Mouse (Mus musculus) macrophage (primary cell): ENCODE measurements around the gene Nod2. TPM values are rescaled to one million over a fixed set of nuclear protein-coding genes. Genes with fewer than 3 reads are reported as not detected.

ENCODE experiments used
- H3K27ac ChIP-seq: fragments of 350-480 bp; formaldehyde crosslinking; 2 replicates; pipeline ENCODE4 v1.9.0; 2021
- H3K36me3 ChIP-seq: fragments of 350-480 bp; formaldehyde crosslinking; 2 replicates; pipeline ENCODE4 v1.9.0; 2021; ENCODE audit errors: inconsistent target
- H3K4me3 ChIP-seq: fragments of 350-480 bp; formaldehyde crosslinking; 2 replicates; pipeline ENCODE4 v1.9.0; 2021; ENCODE audit errors: inconsistent target
- H3K79me2 ChIP-seq: fragments of 350-480 bp; formaldehyde crosslinking; 2 replicates; pipeline ENCODE4 v1.9.0; 2021; ENCODE audit errors: inconsistent target
- WGBS: methylation state at CpG from one replicate; pipeline ENCODE4 v1.1.7; 2026; ENCODE audit warnings: inconsistent platforms; ENCODE audit not compliant: missing documents; 5-methylcytosine and 5-hydroxymethylcytosine counted together
- polyA plus RNA-seq: library from polyadenylated mRNA; stranded (reverse); fragments of 250-400 nt; gene quantifications from 3 replicates; pipeline ENCODE4 v1.2.4, GENCODE M21; 2018; ENCODE audit warnings: inconsistent platforms

Nod2 gene
- polyA plus RNA-seq, 1 experiment from 2014 or later: 2.9 TPM

DNA sequence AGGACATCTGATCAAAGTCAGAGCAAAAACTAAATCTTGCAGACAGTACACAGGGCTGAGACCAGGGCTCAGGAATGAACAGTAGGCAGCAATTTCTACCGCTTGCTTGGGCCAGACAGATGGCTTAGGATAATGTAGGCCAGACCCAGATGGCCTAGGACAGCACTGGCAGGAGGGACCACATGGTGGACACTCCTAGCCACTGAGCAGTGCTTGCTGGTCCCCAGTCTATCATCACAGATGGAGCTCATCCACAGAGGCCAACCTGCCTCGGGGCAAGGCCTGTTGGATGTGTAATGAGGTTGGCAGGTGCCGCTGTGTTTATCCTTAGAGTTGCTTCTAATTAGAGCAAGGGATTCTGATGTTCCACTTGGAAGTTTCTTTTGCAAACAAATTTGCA is 23.8 kb upstream of the Nod2 start:
- Histone ChIP-seq H3K27ac (no peak overlapping the region), H3K36me3 (peaks cover 26% of the 10 kb centered on the region), H3K79me2 (peaks cover 8% of the 10 kb centered on the region; the same call in 1 of the 2 replicates), H3K4me3 (no peak overlapping the region)
- 88% methylated on average over 3 of the region's 3 CpGs for WGBS

DNA sequence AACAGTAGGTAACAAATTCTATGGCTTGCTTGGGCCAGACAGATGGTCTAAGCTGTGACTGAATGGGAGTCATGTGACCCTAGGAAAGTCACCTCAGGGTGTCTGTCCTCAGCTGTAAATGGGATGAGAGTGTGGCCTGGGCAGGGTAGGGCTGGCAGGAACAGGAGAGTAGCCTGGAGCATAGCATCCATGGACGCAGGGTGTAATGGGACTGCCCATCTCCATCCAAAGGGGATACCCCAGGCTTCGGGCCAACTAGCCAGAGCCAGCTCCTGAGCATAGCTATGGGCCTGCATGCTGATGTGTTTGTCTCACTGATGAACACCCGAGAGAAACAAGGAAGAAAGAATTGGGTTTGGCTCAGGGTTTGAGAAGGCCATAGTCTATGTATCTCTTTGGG is 22.8 kb upstream of the Nod2 start:
- 94% methylated on average over 3 of the region's 3 CpGs for WGBS

DNA sequence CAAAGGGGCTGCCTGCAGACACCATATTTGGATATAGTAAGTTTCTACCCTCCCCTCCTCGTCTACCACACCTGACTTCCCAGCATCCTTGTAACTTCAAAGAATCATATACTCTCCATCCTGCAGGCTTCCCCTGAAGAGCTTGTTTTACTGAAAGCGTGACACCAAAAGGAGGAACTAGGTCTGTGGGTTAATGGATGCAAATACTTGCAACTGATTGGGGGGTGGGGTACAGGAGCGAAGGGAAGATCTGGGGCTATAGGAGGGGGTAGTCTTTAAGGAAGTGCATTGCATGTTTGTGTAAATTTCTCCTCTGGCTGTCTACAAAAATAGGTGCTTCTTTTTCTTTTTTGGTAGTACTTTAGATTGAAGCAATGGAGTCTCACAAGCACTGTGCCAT is 20.7 kb upstream of the Nod2 start:
- WGBS: 36% methylated on average over 3 of the region's 3 CpGs
- Histone ChIP-seq H3K36me3 (peaks cover 51% of the 10 kb centered on the region), H3K79me2 (peaks cover 38% of the 10 kb centered on the region), H3K27ac (no peak overlapping the region), H3K4me3 (no peak overlapping the region)

More for the DNA sequence above, 22.8 kb upstream of the Nod2 start:
- Histone ChIP-seq H3K4me3 (no peak overlapping the region), H3K27ac (no peak overlapping the region), H3K79me2 (peaks cover 17% of the 10 kb centered on the region; the same call in 1 of the 2 replicates), H3K36me3 (peaks cover 35% of the 10 kb centered on the region)

DNA sequence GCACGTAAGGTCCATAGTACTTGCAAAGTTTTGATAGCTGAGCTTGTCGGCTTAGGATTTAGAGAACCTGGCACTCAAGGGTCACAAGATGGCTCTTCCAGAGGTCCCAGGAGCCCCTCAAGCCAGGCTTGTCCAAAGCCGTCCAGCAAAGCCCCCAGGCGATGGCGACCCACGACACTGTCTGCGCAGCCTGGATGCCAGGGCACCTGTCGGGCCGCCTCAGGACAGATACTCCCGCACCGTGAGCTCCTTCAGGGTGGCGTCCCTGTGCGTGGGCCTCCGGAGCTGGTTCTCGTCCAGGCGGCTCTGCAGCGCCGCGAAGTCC is 20.2 kb upstream of the Nod2 start:
- Histone ChIP-seq H3K79me2 (peaks cover 43% of the 10 kb centered on the region), H3K4me3 (no peak overlapping the region), H3K27ac (no peak overlapping the region), H3K36me3 (peaks cover 56% of the 10 kb centered on the region)
- 95% methylated on average over 19 of the region's 19 CpGs for WGBS

DNA sequence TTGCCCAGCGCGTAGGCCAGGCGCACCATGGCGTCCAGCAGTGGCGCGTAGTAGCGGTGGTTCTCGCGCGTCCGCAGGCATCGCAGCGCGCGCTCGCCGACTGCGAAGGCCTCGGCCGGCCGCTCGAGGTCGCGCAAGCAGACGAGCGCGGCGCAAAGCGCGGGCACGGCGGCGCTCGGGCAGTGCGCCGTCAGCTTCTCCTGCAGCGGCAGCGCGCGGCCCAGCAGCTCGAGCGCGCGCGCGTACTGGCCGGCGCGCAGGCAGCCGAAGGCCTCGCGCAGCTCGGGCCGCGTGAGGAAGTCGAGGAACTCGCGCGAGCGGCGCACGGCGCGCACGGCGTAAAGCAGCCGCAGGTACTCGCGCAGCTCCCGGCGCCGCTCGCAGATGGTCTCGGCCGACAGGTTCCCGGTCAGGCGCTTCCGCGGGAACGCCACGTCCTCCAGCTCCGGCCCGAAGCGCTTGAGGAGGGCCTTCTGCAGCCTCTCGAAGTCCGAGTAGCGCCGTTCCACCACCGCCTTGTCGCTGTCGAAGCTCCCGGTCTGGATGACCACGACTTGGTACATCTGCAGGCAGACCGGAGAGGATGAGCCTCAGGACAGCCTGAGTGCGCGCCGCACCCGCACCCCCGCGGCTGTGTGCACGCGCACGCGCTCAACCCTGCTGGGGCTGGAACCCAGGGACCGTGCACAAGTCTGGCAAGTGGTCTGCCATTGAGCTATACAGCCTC is 19.7 kb upstream of the Nod2 start:
- no peak overlapping the region for H3K27ac ChIP-seq
- peaks cover 61% of the 10 kb centered on the region for H3K36me3 ChIP-seq
- WGBS: 95% methylated on average over 35 of the region's 105 CpGs
- no peak overlapping the region for H3K4me3 ChIP-seq
- peaks cover 48% of the 10 kb centered on the region for H3K79me2 ChIP-seq

DNA sequence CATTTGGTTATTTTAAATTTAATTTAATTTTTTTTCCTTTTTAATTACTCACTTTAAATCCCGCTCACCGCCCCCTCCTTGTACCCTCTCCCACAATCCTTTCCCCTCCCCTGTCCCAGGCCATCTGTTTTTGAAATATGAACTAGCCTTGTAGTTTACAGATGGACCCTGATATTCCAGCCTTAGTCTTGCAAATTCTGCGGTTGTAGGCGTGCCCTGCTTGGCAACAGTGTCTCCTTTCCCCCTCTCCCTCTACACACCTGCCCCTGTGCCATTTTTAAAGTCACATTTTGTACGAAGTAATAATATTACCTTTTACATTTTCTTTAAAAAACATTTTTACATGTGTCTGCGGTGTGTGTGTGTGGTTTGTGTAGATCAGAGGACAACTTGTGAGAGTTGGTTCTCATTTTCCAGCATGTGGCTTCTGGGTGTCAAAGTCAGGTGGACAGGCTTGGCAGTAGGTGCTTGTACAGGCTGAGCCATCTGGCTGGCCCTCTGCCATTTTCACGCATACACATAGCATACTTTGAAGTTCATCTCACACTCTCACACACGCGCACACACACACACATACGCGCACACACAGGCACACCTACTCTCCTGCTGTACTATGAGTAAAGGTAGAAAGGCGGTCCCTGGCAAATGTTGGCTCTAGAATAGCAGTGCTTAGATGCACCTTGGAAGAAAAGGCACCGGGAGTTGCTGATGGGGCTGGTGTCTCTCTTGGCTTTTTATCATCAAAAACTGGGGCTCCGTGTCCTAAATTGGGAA is 18.9 kb upstream of the Nod2 start:
- 95% methylated on average over 13 of the region's 14 CpGs for WGBS
- Histone ChIP-seq H3K79me2 (peaks cover 56% of the 10 kb centered on the region), H3K36me3 (peaks cover 64% of the 10 kb centered on the region), H3K4me3 (no peak overlapping the region), H3K27ac (no peak overlapping the region)

DNA sequence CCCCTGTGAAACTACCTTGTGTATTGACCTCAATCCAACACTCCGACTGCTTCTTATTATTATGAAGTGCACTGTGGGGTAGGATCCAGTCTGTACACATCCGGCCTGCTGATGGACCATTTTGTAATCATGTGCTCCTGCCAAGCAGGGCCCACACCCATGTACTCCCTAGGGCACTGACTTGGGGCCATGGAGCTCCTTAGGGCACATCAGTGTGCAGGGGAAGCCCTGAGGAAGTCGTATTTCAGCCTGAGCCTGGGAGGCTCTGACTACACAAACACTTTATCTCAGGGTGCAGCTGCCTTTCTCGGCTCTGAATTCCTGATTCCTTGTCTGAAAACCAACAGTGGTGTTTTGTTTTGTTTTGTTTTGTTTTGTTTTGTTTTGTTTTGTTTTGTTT is 16.9 kb upstream of the Nod2 start:
- WGBS: 84% methylated on average over 4 of the region's 4 CpGs
- peaks cover 76% of the 10 kb centered on the region for H3K79me2 ChIP-seq
- no peak overlapping the region for H3K4me3 ChIP-seq
- H3K36me3 ChIP-seq: peaks cover 57% of the 10 kb centered on the region
- no peak overlapping the region for H3K27ac ChIP-seq

DNA sequence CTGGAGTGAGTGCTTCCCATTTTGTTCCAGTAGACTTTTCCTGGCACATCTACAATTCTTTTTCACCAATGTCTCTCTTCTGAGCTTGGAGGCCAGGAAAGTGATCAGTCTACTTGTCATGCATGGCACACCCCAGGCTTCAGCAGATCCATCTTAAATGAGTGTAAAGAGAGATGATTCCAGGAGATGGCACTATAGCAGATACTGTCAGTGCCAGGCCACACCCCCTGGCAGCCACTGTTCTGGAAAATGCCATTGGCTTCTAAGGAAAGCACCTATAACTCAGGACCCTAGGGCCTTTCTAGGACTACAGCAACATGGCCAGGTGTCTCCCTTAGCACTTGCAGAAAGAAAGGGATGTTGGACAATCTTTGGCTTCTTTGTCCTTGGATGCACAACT is 16.0 kb upstream of the Nod2 start:
- Histone ChIP-seq H3K36me3 (peaks cover 48% of the 10 kb centered on the region), H3K27ac (no peak overlapping the region), H3K79me2 (peaks cover 83% of the 10 kb centered on the region), H3K4me3 (no peak overlapping the region)

DNA sequence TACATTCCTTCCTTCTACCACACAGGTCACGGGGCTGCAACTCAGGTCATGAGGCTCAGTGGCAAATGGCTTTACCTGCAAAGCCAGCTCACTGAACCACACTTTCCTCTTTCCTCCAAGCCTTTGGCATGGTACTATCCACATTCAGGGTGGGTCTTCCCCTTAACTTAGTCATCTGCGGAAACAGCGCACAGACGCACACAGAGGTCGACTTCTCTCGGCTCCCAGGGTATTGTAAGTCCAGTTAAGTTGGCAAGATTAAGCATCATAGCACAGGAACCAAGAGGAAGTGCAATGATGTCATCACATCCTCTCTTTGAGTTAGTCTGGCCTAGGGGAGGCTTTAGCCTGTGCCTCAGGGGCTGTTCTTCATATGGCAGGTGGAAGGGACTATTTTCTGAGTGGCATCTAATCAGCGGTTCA is 13.8 kb upstream of the Nod2 start:
- no peak overlapping the region for H3K4me3 ChIP-seq
- H3K36me3 ChIP-seq: peaks cover 38% of the 10 kb centered on the region
- H3K79me2 ChIP-seq: peaks cover 75% of the 10 kb centered on the region
- WGBS: 34% methylated on average over 6 of the region's 7 CpGs
- H3K27ac ChIP-seq: peak overlapping the region; percentile 98

DNA sequence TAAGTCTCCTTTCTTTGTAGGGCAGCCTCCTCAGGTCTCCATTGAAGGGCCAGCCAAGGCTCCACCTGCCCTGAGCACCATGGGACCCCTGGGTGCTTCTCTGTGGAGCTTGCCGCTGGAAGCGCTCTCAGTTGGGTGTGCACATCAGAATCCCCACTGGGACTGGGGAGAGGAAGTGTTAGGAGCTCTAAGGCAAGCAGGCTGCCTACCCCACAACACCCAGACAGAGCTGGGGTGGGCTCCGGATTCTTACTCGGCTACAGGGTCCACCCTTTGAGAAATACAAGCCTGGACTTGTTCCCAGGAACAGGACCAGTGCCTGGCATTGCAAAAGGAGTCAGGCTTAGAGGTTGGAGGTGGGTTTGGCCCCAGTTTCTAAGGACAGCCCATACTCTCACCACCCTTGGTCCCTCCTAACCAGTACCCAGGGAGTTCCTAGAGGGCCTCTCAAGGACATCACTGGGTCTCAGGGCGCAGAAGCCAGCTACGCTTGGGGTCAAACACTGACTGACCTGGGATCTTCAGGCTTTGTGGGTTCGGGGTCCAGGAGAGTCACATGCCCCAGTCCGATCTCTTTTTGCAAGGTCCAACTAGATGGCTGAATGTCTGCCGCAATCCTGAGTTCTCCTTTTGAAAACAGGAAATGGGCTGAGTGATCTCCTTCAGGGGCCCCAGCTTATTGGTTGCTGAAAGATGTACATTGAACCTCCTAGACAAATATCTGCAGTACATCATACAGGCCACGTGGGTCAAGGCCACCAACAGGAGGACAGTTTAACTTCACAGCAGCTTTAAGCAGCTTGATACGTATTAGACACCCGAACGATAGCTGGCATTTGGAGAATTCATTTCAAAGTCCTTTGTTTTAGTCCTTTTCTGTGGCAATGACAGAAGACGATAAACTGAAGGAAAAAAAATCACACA is 11.4 kb upstream of the Nod2 start, which contains the start of gene Snx20:
Snx20 (minus strand) TSS at position 655 of the 924 bp plus-strand sequence.
- Histone ChIP-seq H3K27ac (peak within 1 kb of the TSS; percentile 98), H3K4me3 (peak within 1 kb of the TSS; percentile 98), H3K36me3 (peaks cover 18% of the 10 kb centered on the region; the same call in 1 of the 2 replicates), H3K79me2 (peaks cover 52% of the 10 kb centered on the region)
- 6% methylated on average over 14 of the region's 14 CpGs for WGBS

DNA sequence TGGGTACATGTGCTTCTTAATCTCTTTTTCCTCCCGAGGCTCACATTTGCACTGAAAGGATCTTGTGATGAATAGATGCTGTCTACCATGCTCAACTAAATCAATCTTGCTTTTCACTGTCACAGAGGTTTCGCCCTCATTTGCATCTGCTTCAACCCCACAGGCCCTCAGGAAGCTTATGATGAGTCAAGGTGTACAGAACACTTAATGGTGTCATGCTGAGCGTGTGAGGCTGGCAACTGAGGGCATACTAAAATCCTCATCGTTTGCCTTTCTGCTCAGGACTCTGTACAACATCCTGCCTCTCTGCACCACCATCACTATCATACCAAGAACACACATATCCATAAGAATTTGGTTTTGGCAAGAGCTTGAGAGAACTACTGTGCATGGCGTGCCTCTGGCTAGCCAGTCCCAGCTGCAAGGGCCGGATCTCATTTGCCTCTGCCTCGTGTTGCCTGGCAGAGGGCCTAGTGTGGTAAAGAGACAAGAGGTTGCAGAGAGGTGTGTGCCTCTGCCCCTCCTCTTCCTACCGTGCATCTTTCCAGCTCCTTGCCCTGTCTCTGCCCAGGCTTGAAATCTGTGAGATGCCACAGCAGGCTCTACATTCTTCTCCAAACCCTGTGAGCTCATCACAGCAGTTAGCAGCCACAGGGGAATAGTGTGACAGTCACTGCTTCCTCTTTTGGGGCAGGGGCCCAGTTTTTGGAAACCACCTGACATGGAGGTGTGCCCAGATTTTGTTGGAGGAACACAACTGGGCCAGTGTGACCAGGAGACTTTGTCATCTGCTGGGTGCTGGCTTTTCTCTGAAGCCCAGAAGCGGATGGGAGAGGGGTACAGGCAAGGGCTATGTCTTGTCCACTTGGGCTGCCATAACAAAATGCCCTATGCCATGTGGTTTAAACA is 9.8 kb upstream of the Nod2 start:
- Histone ChIP-seq H3K36me3 (peaks cover 4% of the 10 kb centered on the region; the same call in 1 of the 2 replicates), H3K79me2 (peaks cover 35% of the 10 kb centered on the region), H3K4me3 (no peak overlapping the region), H3K27ac (peak overlapping the region; percentile 48)
- WGBS: 57% methylated on average over 9 of the region's 9 CpGs

DNA sequence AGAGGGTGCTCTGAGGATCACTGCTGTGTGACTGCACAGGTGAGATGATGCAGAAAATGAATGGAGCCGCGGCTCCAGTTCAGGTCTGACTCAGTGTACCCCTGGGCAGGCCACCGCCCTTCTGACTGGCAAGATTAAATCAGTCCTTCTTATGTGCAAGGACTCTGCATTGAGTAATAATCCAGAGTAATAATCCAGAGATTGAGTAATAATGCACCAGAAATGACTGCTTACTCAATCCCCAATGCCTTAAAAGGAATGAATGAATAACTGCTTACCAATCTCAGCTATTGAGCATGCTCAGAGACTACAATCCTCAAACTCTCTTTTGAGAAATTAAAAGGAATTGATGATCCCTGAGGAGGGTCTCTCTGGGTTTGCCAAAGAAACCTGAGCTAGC is 8.2 kb upstream of the Nod2 start:
- Histone ChIP-seq H3K36me3 (no peaks in the 10 kb centered on the region), H3K4me3 (no peak overlapping the region), H3K79me2 (peaks cover 20% of the 10 kb centered on the region), H3K27ac (no peak overlapping the region)
- 51% methylated on average over 3 of the region's 3 CpGs for WGBS

DNA sequence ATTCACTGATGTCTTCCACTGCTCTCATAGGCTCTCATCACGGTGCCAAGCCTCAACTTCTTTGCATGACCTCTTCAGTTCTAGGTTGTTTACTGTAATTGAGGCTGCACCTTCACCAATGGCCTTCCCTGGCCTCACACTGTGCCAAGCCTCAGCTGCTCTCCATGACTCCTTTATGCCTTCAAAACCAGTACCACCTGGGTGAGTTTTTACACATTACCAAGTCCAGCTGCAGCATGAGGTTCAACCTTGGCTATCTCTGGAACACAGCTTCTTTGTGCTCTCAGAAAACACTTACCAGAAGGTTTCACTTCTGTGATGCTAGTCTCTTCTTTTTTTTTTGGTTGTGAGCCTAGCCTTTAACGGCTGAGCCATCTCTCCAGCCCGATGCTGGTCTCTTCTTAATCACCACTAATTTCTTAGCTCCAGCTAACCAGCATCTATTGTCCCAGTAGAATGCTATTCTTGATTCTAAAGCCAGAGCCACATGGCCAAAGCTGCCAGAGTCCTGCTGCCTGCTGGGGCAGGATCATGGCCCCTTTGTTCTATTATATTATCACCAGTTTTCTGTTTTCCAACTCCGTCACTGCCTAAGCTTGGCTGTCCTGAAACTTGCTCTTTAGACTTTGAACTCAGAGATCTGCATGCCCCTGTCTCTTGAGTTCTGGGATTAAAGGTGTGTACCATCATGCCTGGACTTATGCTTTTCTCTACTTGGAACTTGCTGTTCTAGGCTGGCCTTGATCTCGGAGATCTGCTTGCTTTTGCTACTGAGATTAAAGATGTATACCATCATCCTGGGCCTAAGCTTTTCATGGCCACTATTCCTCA is 4.2 kb upstream of the Nod2 start:
- no peak overlapping the region for H3K4me3 ChIP-seq
- no peak overlapping the region for H3K27ac ChIP-seq
- WGBS: 87% methylated on average over 5 of the region's 5 CpGs
- H3K36me3 ChIP-seq: no peaks in the 10 kb centered on the region
- peaks cover 5% of the 10 kb centered on the region; the same call in 1 of the 2 replicates for H3K79me2 ChIP-seq
